Mouse (Mus musculus): ENCODE data around the gene Gm3012.
"Not testable (repeated sequence)": the region's sequence is repeated elsewhere in the genome, so short reads cannot be mapped to it uniquely, and the experiment has no call there.

Gene Gm3012

GRCm38 (mm10) chr14:3634212-3634611 is at the start of gene Gm3012:
TSS of gene Gm3012 (plus strand) at chr14:3634512.
- DNase-seq = not testable (repeated sequence)

- not testable (repeated sequence) for DNase-seq
Measured at GRCm38 (mm10) chr14:3651730-3652129, 17.4 kb downstream of the Gm3012 start, which contains the start of gene Gm3020. TSS of gene Gm3020 (plus strand) at chr14:3652030.

GRCm38 (mm10) chr14:3688483-3688882 is 54.2 kb downstream of the Gm3012 start, which contains the start of gene Gm3043:
TSS of gene Gm3043 (plus strand) at chr14:3688783.
- not testable (repeated sequence) for DNase-seq
